Mouse (Mus musculus): ENCODE measurements at regions not wholly inside any gene's neighbourhood (a gene's known extent, or its start where the extent isn't known, plus 50 kb on each side); places are given as distances from the start of the nearest gene placed in this dataset.

DNA sequence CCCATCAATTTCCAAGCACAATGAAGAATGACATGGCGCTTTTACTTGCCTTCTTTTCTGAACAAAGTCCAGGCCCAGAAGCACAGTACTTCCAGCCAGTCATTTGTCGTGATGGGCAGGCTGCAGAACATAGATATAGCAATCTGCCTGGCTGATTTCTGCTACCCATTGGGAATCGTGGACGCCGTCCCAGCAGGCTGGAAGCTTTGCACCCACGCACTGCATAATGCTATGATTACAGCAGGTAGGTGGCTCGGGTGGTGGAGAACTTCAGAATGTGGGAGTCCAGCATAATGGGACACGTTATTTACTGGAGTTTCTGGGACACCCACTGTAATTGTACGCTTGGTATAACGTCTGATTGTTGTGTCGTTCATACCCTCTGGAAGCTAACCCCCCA is 116.2 kb upstream of the Meis2 start:
- 88% methylated on average over 11 of the region's 11 CpGs for WGBS
- no peak overlapping the region for H3K9ac ChIP-seq
- ATAC-seq (ENCODE audit: insufficient number of reproducible peaks, insufficient read depth, low FRiP score, low TSS enrichment) = no peak
- H3K27ac ChIP-seq = no peak overlapping the region
- no peak overlapping the region for H3K4me3 ChIP-seq
- H3K27me3 ChIP-seq = no peaks in the 10 kb centered on the region
- H3K9me3 ChIP-seq = no peaks in the 10 kb centered on the region
- H3K4me1 ChIP-seq = no peaks in the 10 kb centered on the region
- no peak overlapping the region for H3K4me2 ChIP-seq (replicated peaks)
- H3K36me3 ChIP-seq = no peaks in the 10 kb centered on the region

DNA sequence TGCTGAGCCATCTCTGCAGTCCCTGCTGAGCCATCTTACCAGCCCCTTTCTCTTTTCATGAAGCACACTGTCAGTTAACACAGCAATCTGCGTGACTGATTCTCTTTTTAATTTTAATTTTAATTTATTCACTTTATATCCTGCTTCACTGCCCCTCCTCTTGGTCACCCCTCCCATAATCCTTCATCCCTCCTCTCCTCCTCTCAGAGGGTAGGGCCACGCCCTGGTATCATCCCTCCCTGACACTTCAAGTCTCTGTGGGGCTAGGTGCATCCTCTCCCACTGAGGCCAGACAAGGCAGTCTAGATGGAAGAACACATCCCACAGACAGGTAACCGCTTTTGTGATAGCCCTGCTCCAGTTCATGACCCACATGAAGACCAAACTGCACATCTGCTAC is 111.5 kb upstream of the Meis2 start:
- ATAC-seq (ENCODE audit: insufficient number of reproducible peaks, insufficient read depth, low FRiP score, low TSS enrichment) = no peak
- H3K9ac ChIP-seq = no peak overlapping the region
- H3K4me1 ChIP-seq = no peaks in the 10 kb centered on the region
- no peak overlapping the region for H3K27ac ChIP-seq
- no peak overlapping the region for H3K4me2 ChIP-seq (replicated peaks)
- no peaks in the 10 kb centered on the region for H3K27me3 ChIP-seq
- no peak overlapping the region for H3K4me3 ChIP-seq
- no peaks in the 10 kb centered on the region for H3K36me3 ChIP-seq
- 86% methylated on average over 3 of the region's 3 CpGs for WGBS
- no peaks in the 10 kb centered on the region for H3K9me3 ChIP-seq

DNA sequence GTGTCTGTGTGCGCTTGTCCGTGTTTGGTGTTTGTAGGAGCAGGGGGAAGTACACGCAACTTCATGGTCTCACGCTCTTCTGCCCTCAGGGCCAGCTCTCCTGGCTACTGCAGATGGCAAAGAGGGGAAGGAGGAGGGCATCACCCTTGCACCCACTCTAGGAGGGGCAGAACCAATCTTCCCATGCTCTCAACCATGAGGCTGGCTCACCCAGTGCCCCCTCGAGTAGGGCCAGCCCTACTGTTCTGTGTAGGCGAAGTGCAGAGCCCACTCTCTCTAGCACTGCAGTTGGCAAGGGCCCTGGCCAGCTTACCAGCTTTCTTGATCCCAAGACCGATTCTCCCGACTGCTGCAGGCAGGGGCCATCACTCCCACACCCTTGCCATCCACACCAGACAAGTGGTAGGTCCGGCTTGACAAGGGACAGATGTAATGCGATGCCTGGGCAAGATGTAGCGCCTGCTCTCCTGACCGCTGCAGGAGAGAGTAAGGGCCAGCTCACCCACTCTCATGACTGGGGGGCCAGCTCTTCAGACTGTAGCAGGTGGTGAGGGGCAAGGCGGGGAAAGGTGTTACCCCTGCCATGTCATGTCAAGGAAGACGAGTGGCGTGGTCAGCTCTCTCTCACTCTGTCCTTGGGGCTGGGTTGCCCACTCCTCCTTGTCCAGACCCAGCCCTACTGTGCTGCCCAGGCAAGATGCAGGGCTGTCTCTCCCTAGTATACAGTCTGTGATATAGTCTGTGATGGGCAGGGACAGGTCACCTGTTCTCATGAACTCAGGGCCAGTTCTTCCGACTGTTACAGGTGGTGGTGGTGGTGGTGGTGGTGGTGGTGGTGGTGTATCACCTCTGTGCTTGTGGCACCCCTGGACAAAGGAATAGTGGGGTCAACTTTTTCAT is 100.5 kb upstream of the Meis2 start:
- Histone ChIP-seq H3K4me2 (replicated peaks) (no peak overlapping the region), H3K27ac (no peak overlapping the region), H3K27me3 (no peaks in the 10 kb centered on the region), H3K9me3 (no peaks in the 10 kb centered on the region), H3K36me3 (no peaks in the 10 kb centered on the region), H3K4me1 (no peaks in the 10 kb centered on the region), H3K9ac (no peak overlapping the region), H3K4me3 (no peak overlapping the region)
- ATAC-seq (ENCODE audit: insufficient number of reproducible peaks, insufficient read depth, low FRiP score, low TSS enrichment) = peak; percentile 64
- 86% methylated on average over 16 of the region's 16 CpGs for WGBS
